Mouse (Mus musculus) embryonic fibroblast, embryonic 13.5 days (primary cell): ENCODE data around the gene Vars2.

Experiments used
- CTCF ChIP-seq: IDR thresholded peaks from 2 replicates; pipeline ENCODE4 v1.5.1; 2011; ENCODE audit warnings: mild to moderate bottlenecking, control low read depth, low read length, moderate library complexity, borderline replicate concordance; ENCODE audit not compliant: insufficient read depth
- POLR2A ChIP-seq: IDR thresholded peaks from 2 replicates; pipeline ENCODE4 v1.6.1; 2011; ENCODE audit warnings: low read depth, mild to moderate bottlenecking, control low read depth, low read length, moderate library complexity

DNA sequence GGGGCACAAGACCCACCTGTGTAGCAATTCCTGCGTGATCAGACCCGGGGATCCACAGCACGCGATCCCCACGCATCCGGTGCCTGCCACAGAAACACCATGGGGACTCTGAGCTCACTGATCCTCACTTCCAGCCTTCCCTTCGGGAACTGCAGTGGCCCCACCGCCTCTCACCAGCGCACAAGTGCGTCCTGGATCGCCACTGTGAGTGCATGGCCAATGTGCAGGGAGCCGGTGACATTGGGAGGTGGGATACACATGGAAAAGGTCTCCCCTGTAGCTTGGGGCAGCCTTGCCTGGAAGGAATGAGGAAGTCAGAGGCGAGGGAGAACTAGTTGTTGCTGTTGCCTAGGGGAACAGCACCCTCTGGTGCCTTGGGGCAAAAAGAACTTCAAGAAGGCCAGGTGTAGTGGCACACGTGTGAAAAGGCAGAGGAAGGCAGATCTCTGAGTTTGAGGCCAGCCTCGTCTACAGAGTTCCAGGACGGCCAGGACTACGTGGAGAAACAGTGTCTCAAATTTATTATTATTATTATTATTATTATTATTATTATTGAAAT is 1.4 kb downstream of the Vars2 start:
- TF ChIP-seq CTCF (peak; percentile 77; the same call in 1 of the 2 replicates), POLR2A (no peak)
